Mouse (Mus musculus) 416B (cell line): ENCODE results near the gene Zfp398.

ENCODE experiments used
- DNase-seq: peaks from one replicate; pipeline ENCODE4 v3.0.0; 2011; ENCODE audit warnings: low read depth

Zfp398 gene

DNA sequence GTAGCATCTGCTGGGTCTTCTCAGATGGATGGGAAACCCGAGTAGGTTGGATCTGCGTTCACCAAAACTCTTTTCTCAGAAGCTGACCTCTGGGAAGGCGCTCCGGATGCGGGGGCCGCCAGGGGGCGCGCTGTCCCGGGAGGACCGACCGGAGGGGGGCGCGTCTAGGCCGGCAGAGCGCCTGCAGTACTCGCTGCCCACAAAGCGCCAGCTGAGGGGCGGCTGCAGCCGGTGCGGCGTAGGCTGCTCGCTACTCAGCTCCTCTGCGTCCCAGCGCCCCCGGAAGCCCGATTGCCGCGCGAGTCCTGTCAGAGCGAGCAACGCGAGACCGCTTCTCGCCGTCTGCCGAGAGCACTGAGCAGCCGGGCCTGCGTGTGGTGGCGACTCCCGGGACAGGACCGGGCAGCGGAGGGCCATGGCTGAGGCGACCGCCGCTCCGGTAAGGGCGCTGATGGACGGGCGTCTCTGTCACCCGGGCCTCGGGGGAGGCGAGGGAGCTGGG lies at the start of gene Zfp398:
Gene Zfp398 (plus strand): TSS at position 180 of the 502 bp plus-strand sequence.
- peak; percentile 94 for DNase-seq

DNA sequence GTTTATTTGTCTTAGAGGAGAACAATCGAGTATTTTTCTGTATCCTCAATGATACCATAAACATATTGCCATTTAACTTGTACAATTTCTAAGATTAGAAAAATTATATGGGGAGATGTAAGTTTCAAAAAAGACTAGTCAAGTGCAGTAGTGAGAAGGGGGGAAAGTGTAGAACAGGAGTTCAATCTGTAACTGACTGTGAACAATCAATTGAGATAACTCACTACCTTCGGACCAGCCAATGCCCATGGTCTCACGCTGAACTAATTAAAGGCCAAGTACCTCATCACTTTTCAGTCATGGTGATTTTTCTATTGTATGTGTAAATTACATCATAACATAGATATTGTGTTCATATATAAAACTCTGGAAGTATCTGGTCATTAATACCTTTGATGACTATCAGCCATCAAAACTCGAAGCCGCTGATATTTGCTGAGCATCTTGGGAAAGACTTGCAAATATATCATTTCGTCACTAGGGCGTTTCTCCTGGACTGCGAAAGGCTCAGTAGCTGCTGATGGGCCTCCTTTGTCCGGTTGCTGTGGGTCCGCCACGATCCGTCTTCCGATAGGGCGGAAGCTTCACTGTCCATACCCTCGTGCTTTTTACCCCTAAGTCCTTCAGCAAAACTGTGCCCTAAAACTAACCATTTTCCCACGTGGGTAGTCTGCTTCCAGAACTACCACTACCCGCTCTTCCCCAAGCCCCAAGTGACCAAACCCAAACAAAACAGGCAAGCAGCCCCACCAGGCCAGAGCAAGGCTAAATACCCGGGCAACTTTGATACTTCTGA lies 47.3 kb upstream of the Zfp398 start:
- DNase-seq: peak; percentile 95

DNA sequence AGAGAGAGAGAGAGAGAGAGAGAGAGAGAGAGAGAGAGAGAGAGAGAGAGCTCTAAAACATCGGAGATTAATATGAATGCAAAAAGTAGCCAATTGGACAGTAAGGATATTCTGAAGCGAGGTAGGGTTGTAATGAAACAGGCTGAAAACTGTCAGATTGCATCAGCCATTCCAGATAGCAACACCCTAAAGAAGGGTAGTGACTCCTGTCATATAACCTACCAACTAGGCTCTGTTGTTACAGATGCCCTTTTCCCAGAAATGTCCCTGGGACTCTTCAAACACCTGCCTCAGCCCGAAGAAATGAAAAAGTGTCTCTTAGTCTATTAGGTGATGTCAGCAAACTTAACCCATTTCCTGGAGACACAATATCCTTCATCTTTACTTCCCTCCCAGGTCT lies 46.6 kb upstream of the Zfp398 start:
- DNase-seq: no peak

DNA sequence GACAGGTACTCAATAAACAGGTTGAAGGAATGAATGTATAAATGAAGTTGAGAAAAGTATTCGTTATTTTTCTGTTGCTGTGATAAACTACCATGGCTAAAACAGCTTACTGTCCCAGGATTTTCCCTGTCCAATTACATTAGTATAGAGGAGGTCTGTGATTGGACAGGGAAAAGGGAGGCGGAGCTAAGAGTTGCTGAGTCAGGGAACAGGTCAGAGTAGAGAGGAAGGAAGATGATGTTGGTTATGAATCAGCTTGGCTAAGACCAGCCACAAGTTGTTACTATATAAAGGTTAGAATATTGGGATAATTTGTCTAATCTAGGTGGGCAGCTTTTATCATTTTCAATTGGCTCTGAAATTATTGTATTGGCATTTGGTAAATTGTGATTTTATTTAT lies 44.7 kb upstream of the Zfp398 start:
- peak; percentile 88 for DNase-seq

DNA sequence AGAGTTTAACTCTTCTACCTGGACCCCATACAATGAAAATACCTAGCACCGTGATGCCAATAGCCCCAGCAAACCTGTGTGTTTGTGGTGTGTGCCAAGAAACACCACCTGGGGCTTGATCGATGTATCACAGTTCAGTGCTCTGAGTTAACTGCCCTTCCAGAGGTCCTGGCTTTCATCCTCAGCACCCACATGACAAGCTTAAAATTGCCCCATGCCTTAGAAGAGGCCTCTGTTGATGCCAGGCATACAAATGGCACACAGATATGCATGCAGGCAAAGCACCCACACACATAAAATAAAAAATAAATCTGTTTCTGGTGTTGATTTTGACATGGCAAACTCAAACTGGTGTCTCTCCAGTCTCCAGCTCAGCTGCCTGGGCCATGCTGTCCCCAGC lies 42.9 kb upstream of the Zfp398 start:
- no peak for DNase-seq

DNA sequence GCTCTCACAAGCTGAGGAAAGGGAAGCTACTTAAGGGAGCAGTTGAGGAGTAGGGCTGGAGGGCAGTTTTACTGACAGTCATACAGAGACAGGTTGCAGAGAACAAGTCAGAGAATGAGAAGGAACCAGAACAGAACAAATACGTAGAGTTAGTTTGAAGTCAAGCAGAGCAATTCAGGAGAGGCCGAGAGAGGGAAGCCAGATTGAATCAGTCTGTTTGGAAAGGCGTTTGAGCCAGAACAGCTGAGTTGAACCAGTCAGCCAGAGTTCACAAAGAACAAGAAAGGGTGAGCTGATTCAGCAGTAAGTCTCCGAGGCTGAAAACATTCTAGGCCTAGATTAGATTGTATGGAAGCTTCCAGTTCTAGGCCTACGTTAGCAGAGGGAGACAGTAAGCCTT lies 42.2 kb upstream of the Zfp398 start:
- no peak for DNase-seq

DNA sequence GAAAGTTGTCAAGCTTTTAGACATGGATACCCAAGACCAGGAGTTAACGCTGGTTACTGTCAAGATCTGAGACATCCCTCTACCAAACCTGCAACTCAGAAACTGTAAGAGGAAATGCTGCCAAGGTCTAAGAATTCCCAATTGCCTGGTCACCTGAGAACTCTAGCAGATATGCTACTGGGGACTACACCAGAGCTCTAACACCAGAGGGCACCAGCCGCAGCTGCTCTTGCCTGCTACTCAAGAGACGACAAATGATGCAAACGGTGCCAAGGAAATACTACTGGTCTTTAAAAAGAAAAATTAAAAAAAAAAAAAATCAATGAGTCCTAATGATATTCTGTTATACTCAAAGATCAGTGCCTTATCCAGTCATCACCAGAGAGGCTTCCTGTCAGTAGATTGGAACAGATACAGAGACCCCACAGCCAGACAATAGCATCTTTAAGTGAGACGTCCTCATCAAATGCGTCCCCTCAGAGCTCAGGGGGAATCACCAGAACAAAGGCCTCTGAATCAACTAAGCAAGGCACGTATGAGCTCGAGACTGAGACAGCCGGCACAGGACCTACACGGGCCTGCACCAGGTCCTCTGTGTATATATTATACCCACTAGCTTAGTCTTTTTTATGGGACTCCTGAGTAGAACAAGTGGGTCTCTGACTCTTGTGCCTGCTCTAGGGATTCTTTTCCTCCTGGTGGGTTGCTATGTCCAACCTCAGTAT lies 41.2 kb upstream of the Zfp398 start:
- peak; percentile 50 for DNase-seq

DNA sequence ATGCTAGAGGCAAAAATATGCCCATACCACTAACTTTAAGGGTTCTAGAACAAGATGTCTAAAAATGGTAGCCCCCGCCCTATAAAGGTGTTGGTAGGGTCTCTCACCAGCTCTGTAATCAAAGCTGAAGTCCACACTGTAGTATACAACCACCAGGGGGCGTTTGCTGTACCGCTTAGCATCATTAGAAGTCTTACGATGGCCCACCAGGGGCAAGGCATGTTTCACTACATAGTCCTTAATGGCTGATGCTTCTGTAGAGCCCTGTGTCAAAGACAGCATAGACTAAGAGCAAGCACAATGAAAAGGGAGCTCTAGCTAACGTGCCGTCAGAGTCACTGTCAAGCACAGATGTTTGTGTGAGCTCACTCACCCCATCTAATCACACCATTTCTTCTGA lies 36.4 kb upstream of the Zfp398 start:
- DNase-seq: peak; percentile 74

DNA sequence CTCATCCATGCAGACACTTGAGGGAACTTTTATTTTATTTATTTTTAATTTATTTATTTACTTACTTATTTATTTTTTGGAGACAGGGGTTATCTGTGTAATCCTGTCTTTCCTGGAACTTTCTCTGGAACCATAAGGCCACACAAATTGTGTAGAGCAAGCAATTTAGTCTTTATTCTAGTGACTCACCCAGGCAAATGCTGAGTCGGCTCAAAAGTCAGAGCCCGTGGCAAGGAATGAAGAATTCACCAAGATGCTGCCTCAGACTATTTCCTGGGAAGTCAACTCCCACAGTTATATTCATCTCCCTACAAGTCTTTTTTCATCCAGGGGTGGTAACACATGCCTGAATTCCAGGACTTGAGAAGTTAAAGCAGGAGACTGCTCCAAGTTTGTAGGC lies 29.9 kb upstream of the Zfp398 start:
- DNase-seq: no peak

DNA sequence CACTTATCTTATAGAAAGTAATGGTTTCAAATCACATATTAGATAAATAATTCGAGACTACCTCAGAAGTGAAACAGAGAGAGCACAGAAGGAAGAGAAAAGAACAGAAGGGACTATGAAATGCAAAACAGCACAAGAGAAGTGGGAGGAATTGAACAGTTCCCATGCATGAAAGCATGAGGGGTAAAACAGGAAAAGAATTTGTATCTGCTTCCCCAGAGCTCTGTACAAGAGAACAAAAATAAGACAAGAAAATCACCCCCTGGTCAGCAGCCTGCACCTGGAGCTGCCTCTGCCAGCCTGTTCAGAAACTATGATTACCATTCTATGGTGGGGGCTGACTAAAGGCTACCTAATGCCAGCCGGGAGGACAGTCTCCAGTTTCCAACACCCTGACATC lies 28.0 kb upstream of the Zfp398 start:
- DNase-seq: no peak

DNA sequence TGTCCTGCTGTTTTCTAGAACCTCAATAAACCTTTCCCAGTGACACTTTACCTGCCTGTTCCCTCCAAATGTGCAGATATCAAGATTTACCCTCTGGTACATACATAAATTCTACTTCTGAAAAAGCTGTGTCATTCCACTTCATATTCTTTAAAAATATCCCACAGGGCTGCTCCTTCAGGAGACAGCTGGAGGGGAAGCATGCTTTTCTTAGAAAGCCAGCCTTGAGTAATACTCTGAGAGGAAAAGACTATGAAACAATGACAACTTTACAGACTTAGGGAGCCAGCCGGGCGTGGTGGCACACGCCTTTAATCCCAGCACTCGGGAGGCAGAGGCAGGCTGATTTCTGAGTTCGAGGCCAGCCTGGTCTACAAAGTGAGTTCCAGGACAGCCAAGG lies 26.9 kb upstream of the Zfp398 start:
- DNase-seq: no peak

DNA sequence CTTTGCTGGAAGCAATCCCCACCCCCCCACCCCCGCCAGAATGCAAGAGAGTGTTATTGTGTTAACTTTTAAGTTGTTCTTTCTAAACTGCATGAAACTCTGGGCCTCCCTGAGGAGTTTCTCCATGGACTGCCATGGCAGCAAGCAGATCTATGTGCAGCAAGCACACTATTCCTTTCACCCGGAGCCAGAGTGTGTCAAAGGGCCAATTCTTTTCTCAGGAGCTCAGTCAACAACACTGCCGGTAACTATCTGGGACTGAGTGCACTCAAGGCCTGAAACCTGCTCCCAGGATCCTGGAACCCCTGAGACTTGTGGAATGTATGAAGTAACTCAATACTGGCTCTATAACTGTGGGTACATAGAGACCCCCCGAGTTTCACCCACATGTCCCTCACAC lies 26.4 kb upstream of the Zfp398 start:
- no peak for DNase-seq

DNA sequence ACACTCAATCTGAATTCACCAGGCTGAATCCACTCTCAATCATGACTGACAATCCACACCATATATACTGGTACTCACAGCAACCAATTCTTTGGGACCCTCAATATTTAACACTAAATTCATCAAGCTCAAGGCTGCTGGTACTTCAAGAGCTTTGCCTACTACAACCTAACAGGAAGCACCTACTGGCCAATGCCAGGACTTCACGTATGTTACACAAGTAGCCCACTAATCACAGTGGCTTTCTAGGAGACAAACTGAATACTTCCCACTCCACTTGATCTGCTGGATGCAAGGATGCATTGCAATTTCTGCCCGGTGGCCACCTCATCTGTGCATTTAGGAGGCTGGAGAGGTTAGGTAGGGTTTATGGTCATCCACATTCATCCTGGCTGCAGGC lies 25.3 kb upstream of the Zfp398 start:
- peak; percentile 53 for DNase-seq

DNA sequence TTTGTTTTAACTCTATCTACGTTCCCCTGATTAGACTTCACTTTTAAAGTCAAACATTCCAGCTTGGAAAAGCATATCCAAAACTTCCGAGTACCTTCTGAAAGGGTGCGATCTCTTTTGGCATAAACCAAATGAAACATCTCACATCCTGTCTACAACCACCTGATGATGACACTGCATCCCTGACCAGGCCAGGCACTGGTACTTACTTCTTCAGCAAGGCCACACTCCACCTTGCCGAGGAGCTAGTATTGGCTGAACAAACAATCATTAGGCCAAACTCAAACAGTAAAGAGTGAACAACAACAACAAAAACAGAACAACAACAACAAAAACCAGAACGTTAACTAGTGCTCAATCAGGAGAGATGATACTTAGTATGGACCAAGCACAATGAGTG lies 24.1 kb upstream of the Zfp398 start:
- DNase-seq: no peak

DNA sequence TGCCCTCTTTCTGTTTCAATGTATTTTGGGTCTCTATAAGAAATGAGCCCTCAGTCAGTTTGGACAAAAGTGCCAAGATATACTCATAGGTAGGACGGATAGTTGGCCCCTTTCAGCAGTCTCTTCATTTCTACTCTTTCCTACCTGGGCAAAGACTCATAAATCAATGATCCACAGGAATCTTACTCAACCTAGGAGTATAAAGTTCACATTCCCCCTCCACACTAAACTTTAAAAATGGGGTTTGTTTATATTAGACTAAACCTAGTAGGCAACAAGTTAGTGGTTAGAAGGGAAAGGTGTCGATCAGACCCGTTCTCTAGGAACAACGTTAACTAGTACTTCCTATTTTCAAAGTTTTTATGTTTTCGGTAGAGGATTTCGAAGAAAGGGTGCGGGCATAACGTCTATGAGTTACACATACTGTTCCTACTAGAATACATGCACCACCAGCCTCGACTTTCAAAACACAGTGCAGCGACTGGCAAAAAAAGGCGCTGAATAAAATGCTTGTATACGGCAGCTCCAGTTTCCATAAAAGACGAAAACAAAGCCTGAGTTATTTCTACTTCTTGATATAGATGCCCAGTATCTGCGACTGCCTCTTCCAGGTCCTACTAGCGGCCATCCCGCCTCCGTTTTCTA lies 23.1 kb upstream of the Zfp398 start:
- DNase-seq: peak; percentile 36

DNA sequence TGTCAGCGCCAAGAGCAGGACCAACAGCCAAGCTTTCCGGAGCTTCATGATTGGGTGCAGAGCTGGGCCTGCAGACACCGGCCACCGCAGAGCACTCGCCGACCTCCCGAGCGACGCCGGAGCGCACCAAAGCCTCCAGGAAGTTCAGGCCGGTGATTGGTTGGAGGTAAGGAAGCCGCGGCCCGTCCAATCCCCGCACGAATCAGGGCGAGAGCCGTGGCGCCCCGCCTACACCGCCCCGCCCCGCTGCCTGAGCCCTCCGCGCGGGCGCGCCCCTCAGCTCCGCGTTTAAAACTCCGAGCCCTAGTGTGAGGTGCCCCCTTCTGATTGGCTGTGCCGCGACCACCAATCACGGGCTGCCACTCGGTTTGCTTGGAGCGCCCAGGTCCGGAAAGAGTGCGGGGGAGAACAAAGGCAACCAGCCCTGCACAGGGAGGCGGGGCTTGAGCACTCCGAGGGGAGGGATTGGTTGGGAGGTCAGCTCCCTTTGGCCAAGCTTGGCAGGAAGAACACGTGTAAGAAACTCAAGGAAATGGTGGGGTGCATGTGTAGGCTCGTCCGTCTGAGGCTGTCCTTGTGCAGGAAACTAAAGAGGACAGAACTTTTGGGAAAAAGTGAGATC lies 22.1 kb upstream of the Zfp398 start, which contains the start of gene Pdia4:
Gene Pdia4 (minus strand): TSS at position 174 of the 622 bp plus-strand sequence.
- DNase-seq: peak; percentile 99

DNA sequence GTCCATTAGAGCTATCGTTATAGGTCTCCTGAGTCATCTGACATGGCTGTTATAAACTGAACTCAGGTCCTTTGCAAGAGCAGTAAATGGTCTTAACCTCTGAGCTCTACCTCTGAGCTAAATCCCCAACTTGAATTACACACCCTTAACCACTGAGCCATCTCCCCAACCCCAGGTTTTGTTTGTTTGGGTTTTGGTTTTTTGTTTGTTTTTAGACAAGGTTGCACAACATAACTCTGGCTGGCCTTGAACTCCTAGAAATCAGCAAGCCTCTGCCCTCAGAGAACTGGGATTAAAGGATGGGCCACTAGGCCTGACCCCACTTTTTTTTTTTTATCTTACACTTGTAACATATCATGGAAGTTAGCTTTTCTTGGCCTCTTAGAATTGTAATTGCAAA lies 19.3 kb upstream of the Zfp398 start:
- DNase-seq: no peak

DNA sequence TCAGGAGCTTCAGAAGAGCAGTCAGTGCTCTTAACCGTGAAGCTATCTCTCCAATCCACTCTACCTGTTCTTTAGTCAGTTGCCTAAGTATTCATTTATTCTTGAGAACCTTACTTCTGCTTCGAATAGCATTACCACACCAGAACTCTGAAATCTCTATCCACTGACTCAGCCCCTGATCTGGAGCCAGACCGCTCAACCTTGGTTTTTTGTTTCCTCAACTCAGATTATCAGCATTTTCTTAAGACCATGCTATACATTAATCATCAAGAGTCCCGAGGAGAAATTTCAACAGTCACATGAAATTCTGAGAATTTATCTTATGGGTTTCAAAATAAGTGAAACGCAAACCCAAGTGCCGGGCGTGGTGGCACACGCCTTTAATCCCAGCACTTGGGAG lies 16.7 kb upstream of the Zfp398 start:
- DNase-seq: peak; percentile 63

DNA sequence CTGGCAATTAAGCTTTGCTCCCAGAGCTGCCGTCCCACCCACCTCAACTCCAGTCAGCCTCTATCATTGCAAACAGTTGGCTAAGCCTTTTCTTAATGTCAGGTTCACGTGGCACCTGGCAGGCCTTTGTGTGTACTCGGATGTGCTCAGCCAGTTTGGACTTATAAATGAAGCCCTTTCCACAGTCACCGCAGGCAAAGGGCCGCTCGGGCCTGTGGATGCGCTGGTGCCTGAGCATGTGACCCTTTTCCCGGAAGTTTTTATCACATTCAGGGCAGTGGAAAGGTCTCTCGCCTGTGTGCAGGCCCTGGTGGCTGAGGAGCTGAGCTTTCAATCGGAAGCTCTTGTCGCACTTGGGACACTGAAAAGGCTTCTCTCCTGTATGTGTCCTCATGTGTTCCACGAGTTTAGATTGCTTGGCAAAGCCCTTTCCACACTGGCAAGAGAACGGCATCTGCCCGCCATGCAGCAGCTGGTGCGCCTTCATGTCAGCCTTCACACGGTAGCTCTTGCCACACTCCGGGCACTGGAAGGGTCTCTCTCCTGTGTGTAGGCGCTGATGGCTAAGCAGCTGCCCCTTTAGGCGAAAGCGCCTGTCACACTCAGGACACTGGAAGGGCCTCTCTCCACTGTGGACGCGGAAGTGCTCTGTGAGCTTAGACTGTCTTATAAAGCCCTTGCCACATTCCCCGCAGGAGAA lies 15.7 kb upstream of the Zfp398 start:
- DNase-seq: no peak

DNA sequence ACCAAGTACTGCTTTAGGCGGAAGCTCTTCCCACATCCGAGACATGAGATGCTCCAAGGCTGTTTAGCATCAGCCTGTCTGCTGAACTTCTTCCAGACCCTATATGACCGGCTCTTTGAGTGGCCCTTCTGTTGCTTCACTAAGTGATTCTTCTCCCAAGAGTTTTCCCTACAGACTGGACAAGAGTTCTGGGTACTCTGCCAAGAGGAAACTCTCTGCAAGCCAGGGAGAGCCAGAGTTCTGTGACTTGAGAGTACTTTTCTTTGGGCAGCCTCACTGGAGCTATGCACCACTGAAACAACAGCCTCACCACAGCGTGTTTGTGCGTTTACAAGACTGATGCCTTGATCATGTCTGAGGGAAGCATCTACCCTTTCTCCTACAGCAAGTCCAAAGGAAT lies 14.2 kb upstream of the Zfp398 start:
- no peak for DNase-seq

DNA sequence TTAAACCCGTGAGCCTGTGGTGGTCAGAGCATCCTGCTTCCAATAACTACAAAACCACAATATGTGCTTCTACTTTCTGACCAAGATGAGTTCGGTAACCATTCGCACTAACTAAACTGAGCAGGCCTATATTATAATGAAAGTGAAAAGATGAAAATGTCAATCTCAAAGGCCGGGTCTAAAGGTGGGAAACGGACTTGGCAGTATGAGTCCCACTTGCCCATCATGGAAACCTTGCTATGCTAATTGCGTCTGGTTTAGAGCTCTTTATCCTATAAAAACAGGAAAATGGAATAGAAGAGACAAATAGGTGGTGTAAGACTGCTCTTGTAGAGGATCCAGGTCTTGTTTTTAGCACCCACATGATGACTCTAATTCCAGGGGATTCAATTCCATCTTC lies 13.7 kb upstream of the Zfp398 start:
- DNase-seq: no peak

DNA sequence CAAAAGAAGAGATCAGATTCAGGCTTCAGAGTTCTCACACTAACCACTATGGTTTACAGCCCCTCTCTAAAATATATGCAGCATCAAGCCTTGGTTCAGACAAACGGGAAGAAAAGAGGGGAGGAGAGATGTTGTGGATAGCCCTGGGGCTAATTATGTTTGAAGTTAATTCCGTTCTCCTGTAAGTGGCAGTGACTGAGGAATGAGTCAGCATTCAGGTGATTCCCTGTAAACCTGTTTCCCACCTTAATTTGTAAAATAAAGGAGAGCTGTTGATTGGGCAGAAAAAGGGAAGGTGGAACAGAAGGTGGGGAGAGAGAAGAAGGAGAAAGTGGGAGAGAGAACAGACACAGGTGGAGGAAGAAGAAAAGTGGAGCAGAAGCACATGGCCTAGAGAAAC lies 11.2 kb upstream of the Zfp398 start:
- DNase-seq: no peak
